Mouse (Mus musculus): ENCODE measurements around the gene Adamts12. TPM values are rescaled to one million over a fixed set of nuclear protein-coding genes. Genes with fewer than 3 reads are reported as not detected.

The Adamts12 gene
- total RNA-seq, 2 experiments from 2014 or later: 0.05 TPM; not detected in 1

GRCm38 (mm10) chr15:11379431-11380086, 315.0 kb downstream of the Adamts12 start:
- no peak for ATAC-seq (replicated peaks; ENCODE audit: low FRiP score, low TSS enrichment, poor library complexity, severe bottlenecking)

GRCm38 (mm10) chr15:11380087-11380530, 315.5 kb downstream of the Adamts12 start:
- ATAC-seq (replicated peaks; ENCODE audit: low FRiP score, low TSS enrichment, poor library complexity, severe bottlenecking): peak; percentile 90

- ATAC-seq (replicated peaks; ENCODE audit: low FRiP score, low TSS enrichment, poor library complexity, severe bottlenecking): no peak
Observed at GRCm38 (mm10) chr15:11380616-11381015, 316.0 kb downstream of the Adamts12 start.

GRCm38 (mm10) chr15:11382585-11382984, 318.0 kb downstream of the Adamts12 start:
- ATAC-seq (replicated peaks; ENCODE audit: low FRiP score, low TSS enrichment, poor library complexity, severe bottlenecking): no peak

- no peak for ATAC-seq (replicated peaks; ENCODE audit: low FRiP score, low TSS enrichment, poor library complexity, severe bottlenecking)
Observed at GRCm38 (mm10) chr15:11383796-11384195, 319.2 kb downstream of the Adamts12 start.

- ATAC-seq (replicated peaks; ENCODE audit: low FRiP score, low TSS enrichment, poor library complexity, severe bottlenecking): no peak
Observed at GRCm38 (mm10) chr15:11392903-11393302, 328.3 kb downstream of the Adamts12 start.

GRCm38 (mm10) chr15:11396421-11396820, 331.8 kb downstream of the Adamts12 start:
- no peak for ATAC-seq (replicated peaks; ENCODE audit: low FRiP score, low TSS enrichment, poor library complexity, severe bottlenecking)

Other genes with a start within 250 kb of the Adamts12 start
- not detected in 2 replicates for gene C1qtnf3, start 112.5 kb upstream of the Adamts12 start, total RNA-seq (2014; fragmentation: Nextera tagmentation)
- gene C1qtnf3, start 112.5 kb upstream of the Adamts12 start, total RNA-seq (2017): not detected in 2 replicates
- 2.6 and 8.6 TPM in 2 replicates for gene Amacr, start 83.0 kb upstream of the Adamts12 start, total RNA-seq (2014; fragmentation: Nextera tagmentation)
- gene Amacr, start 83.0 kb upstream of the Adamts12 start, total RNA-seq (2017): 9.3 and 18.4 TPM in 2 replicates
- gene Slc45a2, start 64.1 kb upstream of the Adamts12 start, total RNA-seq (2014; fragmentation: Nextera tagmentation): not detected in 2 replicates
- gene Slc45a2, start 64.1 kb upstream of the Adamts12 start, total RNA-seq (2017): not detected in 2 replicates
- gene Rxfp3, start 26.8 kb upstream of the Adamts12 start, total RNA-seq (2014; fragmentation: Nextera tagmentation): not detected in 2 replicates
- not detected in 2 replicates for gene Rxfp3, start 26.8 kb upstream of the Adamts12 start, total RNA-seq (2017)

Measured in megakaryocyte-erythroid progenitor cell, adult 5-6 weeks (primary cell).